Mouse (Mus musculus) myocyte (in vitro differentiated cells): ENCODE results near the gene Sipa1l1.
A peak's percentile ranks its signal among the peaks of the same experiment; 100 is the strongest.

ENCODE experiments used
- MYOG ChIP-seq, 3 experiments: IDR thresholded peaks; one replicate each; pipeline ENCODE4 v1.6.1; 2011; ENCODE audit warnings: control low read depth in 2 of 3, low read depth in 2 of 3, mild to moderate bottlenecking in 2 of 3; ENCODE audit not compliant: insufficient read length in 2 of 3, control insufficient read depth in 1 of 3, insufficient read depth in 1 of 3
- POLR2A ChIP-seq: IDR thresholded peaks from one replicate; pipeline ENCODE4 v1.6.1; 2011; ENCODE audit warnings: low read depth, mild to moderate bottlenecking, control low read depth, moderate library complexity; ENCODE audit not compliant: insufficient read length
- POLR2AphosphoS2 ChIP-seq: IDR thresholded peaks from one replicate; pipeline ENCODE4 v1.6.1; 2011; ENCODE audit warnings: low read depth, control low read depth; ENCODE audit not compliant: insufficient read length
- TCF12 ChIP-seq: IDR thresholded peaks from one replicate; pipeline ENCODE4 v1.6.1; 2011; ENCODE audit warnings: mild to moderate bottlenecking, control low read depth; ENCODE audit not compliant: poor library complexity, insufficient read depth, severe bottlenecking
- USF1 ChIP-seq: IDR thresholded peaks from one replicate; pipeline ENCODE4 v1.6.1; 2011; ENCODE audit warnings: low read depth, mild to moderate bottlenecking, control low read depth, moderate library complexity

DNA sequence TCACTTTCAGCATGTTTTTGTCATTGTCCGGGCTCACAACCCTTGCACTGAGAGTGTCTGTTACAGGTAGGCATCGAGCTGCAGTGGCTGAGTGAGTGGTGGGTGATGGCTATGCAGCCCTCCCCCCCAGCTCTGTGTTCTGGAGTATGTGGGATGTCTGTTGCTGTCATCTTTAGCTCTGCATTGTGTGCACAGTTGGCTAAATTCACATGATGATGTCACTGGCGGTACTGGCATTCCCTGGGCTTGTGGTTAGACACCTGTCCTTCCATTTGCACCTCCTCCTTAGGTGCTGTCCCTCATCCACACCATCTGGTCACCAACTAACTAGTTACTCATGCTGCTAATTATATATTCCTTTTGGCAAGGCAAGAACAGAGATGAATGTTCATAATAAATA, 218.5 kb downstream of the Sipa1l1 start:
- TF ChIP-seq POLR2AphosphoS2 (no peak), POLR2A (no peak), TCF12 (peak; percentile 32), MYOG (IDR thresholded peaks at IDR 0.05; ENCODE audit: control insufficient read depth in 1 of 3, insufficient read depth in 1 of 3, insufficient read length in 2 of 3, low read depth in 2 of 3) (peak; percentile 45 to 86 (median 65)), USF1 (no peak)
